Comparison of ENCODE assay signal across 35 mouse cellular contexts in the genomic region with DNA sequence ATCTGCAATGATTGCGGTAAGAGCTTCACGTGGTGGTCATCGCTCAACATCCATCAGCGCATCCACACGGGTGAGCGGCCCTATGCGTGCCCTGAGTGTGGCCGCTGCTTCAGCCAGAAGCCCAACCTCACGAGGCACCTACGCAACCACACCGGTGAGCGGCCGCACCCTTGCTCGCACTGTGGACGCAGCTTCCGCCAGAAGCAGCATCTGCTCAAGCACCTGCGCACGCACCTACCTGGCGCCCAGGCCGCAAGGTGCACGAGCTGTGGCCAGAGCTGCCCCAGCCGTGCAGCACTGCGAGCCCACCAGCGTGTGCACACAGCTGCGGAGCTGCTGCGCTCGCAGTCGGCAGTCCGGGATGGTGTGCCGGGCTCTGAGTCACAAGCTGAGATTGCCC. TPM values are rescaled to one million over a fixed set of nuclear protein-coding genes. Genes with fewer than 3 reads are reported as not detected.
DNase-seq lines count a peak whose midpoint lies in the region; TF ChIP-seq lines count a peak whose summit lies in the region.
"Had no signal": no experiment of that assay in that cellular context is flagged by ENCODE, and none has a peak within 500 bp of the region (broad histone marks: within the 10 kb centered on the region; RNA-seq: fewer than 3 reads in every experiment).

No protein-coding gene starts in this region.

- no peak overlapping the region for H3K27ac ChIP-seq in testis, adult 2 months (ENCODE audit: control insufficient read depth, insufficient read depth, low read depth, low read length)
- H3K27ac ChIP-seq: embryonic facial prominence, embryonic 10.5 days; embryonic facial prominence, embryonic 13.5 days; forebrain, embryonic 12.5 days; forebrain, embryonic 15.5 days; heart, adult 2 months; heart, embryonic 10.5 days; heart, embryonic 13.5 days; hindbrain, embryonic 14.5 days; hindbrain, postnatal 0 days had no signal

- no peak for TF ChIP-seq CTCF in testis, adult 2 months (IDR thresholded peaks at IDR 0.05; ENCODE audit: control insufficient read depth, insufficient read depth, insufficient replicate concordance, low read depth, low read length)

- no peak for DNase-seq in testis, postnatal 10 days (ENCODE audit: low spot score)
- DNase-seq in ES-CJ7 (ENCODE audit: low read depth, low spot score) (peak; percentile 50), ZHBTc4 (ENCODE audit: low read depth, low spot score) (peak; percentile 73)
- DNase-seq in kidney, adult 9 months: no peak
- no peak for DNase-seq in layer of hippocampus, postnatal 25 days (ENCODE audit: extremely low spot score in 1 of 2, low spot score in 1 of 2)
- DNase-seq: adrenal gland, adult 8-10 months; adrenal gland, postnatal 25 days; cerebellum, adult 11-12 months; cerebellum, adult 8-10 months; cerebellum, postnatal 10 days; cerebellum, postnatal 36 days; embryo, embryonic 11 days; gastrocnemius, postnatal 10 days; gastrocnemius, postnatal 36 days; heart, adult 2 months; heart, postnatal 14 days; heart, postnatal 4 days had no signal

- H3K4me3 ChIP-seq in testis, adult 2 months (ENCODE audit: control insufficient read depth, low read depth, low read length): peak overlapping the region; percentile 8
- H3K4me3 ChIP-seq: embryonic facial prominence, embryonic 10.5 days; embryonic facial prominence, embryonic 13.5 days; erythroblast, embryonic 14.5 days; forebrain, embryonic 12.5 days; forebrain, embryonic 15.5 days; heart, adult 2 months; heart, embryonic 10.5 days; heart, embryonic 13.5 days had no signal

- 0 out of 2 replicates have a peak, but pooled peaks have one; percentile 6 for TF ChIP-seq POLR2A in testis, adult 2 months (IDR thresholded peaks at IDR 0.05; ENCODE audit: control insufficient read depth, low read depth, low read length)

- peaks cover 15% of the 10 kb centered on the region for H3K4me1 ChIP-seq in testis, adult 2 months (ENCODE audit: control insufficient read depth, insufficient read depth, low read length)
- H3K4me1 ChIP-seq: embryonic facial prominence, embryonic 10.5 days; embryonic facial prominence, embryonic 13.5 days; forebrain, embryonic 12.5 days; forebrain, embryonic 15.5 days; heart, embryonic 10.5 days; heart, embryonic 13.5 days had no signal

- no peaks in the 10 kb centered on the region for H3K27me3 ChIP-seq in testis, adult 2 months (ENCODE audit: control insufficient read depth, insufficient read depth, low read length)
- H3K27me3 ChIP-seq: forebrain, embryonic 15.5 days; Patski had no signal

- no peaks in the 10 kb centered on the region for H3K36me3 ChIP-seq in testis, adult 2 months (ENCODE audit: control insufficient read depth, insufficient read depth, low read length)
- H3K36me3 ChIP-seq: G1E had no signal

RNA-seq across cellular contexts. Expression of a gene that starts 6.5 kb away (rescaled TPM):
- polyA plus RNA-seq in testis, adult 2 months (2012; rRNA removed): 0.31 TPM in 2 replicates
- total RNA-seq in layer of hippocampus, postnatal 25 days (2021): 10 to 100 TPM; 12.7 to 14.4 TPM
- polyA plus RNA-seq: erythroblast, embryonic 14.5 days; G1E had no signal

RNA-seq across cellular contexts. Expression of a gene that starts 18.2 kb away (rescaled TPM):
- polyA plus RNA-seq in testis, adult 2 months (2012; rRNA removed): 1.8 and 1.9 TPM in 2 replicates
- 1 to 10 TPM; 7.4 to 7.6 TPM for total RNA-seq in layer of hippocampus, postnatal 25 days (2021)
- polyA plus RNA-seq: G1E had no signal

RNA-seq across cellular contexts. Expression of a gene that starts 26.3 kb away (rescaled TPM):
- polyA plus RNA-seq in testis, adult 2 months (2012; rRNA removed): not detected in 2 replicates
- not detected for total RNA-seq in layer of hippocampus, postnatal 25 days (2021)
- total RNA-seq: adrenal gland, postnatal 25 days; G1E; gastrocnemius, adult 18-20 months; granulocyte monocyte progenitor cell, adult 5-6 weeks; heart, adult 2 months; heart, postnatal 14 days; heart, postnatal 4 days; hindbrain, postnatal 0 days had no signal
- polyA plus RNA-seq: activated CD4-positive, CD25-positive, alpha-beta regulatory T cell, adult 4 months; brain, embryonic 14.5 days; embryonic facial prominence, embryonic 13.5 days; erythroblast, embryonic 14.5 days; forebrain, embryonic 12.5 days; forebrain, embryonic 15.5 days; G1E; heart, adult 2 months; heart, embryonic 13.5 days; heart, embryonic 16.5 days; hindbrain, embryonic 11.5 days had no signal

RNA-seq across cellular contexts. Expression of a gene that starts 26.3 kb away (rescaled TPM):
- 16.8 and 17.8 TPM in 2 replicates for polyA plus RNA-seq in testis, adult 2 months (2012; rRNA removed)
- 10 to 100 TPM; 40.4 to 46.9 TPM for total RNA-seq in layer of hippocampus, postnatal 25 days (2021)
- polyA plus RNA-seq: G1E had no signal

RNA-seq across cellular contexts. Expression of a gene that starts 27.0 kb away (rescaled TPM):
- 0.13 and 0.21 TPM in 2 replicates for polyA plus RNA-seq in testis, adult 2 months (2012; rRNA removed)
- under 1 TPM; 0.64 to 0.66 TPM for total RNA-seq in layer of hippocampus, postnatal 25 days (2021)
- polyA plus RNA-seq: erythroblast, embryonic 14.5 days; G1E had no signal

Comparison
In these comparisons a context has a peak if more than half of its experiments do, and no peak if none do; other contexts are left out.
1. DNase-seq: peak in ES-CJ7 (single experiment) and ZHBTc4 (single experiment); none in testis, postnatal 10 days (single experiment), kidney, adult 9 months (single experiment) and layer of hippocampus, postnatal 25 days (0 of 2).